Mouse (Mus musculus) heart, embryonic 12.5 days (tissue): ENCODE measurements around the gene Zc2hc1b. TPM values are rescaled to one million over a fixed set of nuclear protein-coding genes. Genes with fewer than 3 reads are reported as not detected.

Source experiments
- ATAC-seq: fragments of 200-750 bp; cut with Nextera tagmentation; 2 replicates; pipeline ENCODE4 v1.8.0; 2017; ENCODE audit warnings: moderate TSS enrichment, moderate library complexity; ENCODE audit not compliant: insufficient number of reproducible peaks, low FRiP score
- H3K27ac ChIP-seq: fragments of 300-500 bp; sonication (generic); 2 replicates; pipeline ENCODE4 v1.5.1; 2016; ENCODE audit warnings: mild to moderate bottlenecking, moderate library complexity; ENCODE audit not compliant: poor library complexity, severe bottlenecking
- H3K27me3 ChIP-seq: fragments of 300-500 bp; sonication (generic); replicated peaks from 2 replicates; pipeline ENCODE4 v1.6.1; 2016; ENCODE audit warnings: mild to moderate bottlenecking, moderate library complexity
- H3K36me3 ChIP-seq: fragments of 300-500 bp; sonication (generic); 2 replicates; pipeline ENCODE4 v1.6.1; 2016; ENCODE audit warnings: mild to moderate bottlenecking, moderate library complexity
- H3K4me1 ChIP-seq: fragments of 300-500 bp; sonication (generic); replicated peaks from 2 replicates; pipeline ENCODE4 v1.6.1; 2016; ENCODE audit warnings: mild to moderate bottlenecking
- H3K4me2 ChIP-seq: fragments of 300-500 bp; sonication (generic); 2 replicates; pipeline ENCODE4 v1.6.1; 2016; ENCODE audit warnings: mild to moderate bottlenecking, moderate library complexity
- H3K4me3 ChIP-seq: fragments of 300-500 bp; sonication (generic); 2 replicates; pipeline ENCODE4 v1.5.1; 2016; ENCODE audit warnings: mild to moderate bottlenecking
- H3K9ac ChIP-seq: fragments of 300-500 bp; sonication (generic); 2 replicates; pipeline ENCODE4 v1.6.1; 2016; ENCODE audit warnings: mild to moderate bottlenecking, moderate library complexity
- H3K9me3 ChIP-seq: fragments of 300-500 bp; sonication (generic); replicated peaks from 2 replicates; pipeline ENCODE4 v1.6.1; 2016; ENCODE audit warnings: mild to moderate bottlenecking, moderate library complexity
- WGBS: fragments of 180-500 bp; shearing (Covaris S2); methylation state at CpG from one replicate; pipeline ENCODE4 v1.1.7; 2016; 5-methylcytosine and 5-hydroxymethylcytosine counted together
- polyA plus RNA-seq: library from polyadenylated mRNA; unstranded; fragments of >200 nt; fragmentation: Nextera tagmentation; extraction: Ambion mirVana; gene quantifications from 2 replicates; pipeline ENCODE4 v1.2.1, GENCODE M21; 2016

The Zc2hc1b gene
- polyA plus RNA-seq, result not detected in 2 replicates

GRCm38 (mm10) chr10:13177973-13178624 lies at the start of gene Zc2hc1b:
Gene Zc2hc1b (minus strand): TSS chr10:13178023.
- H3K4me2 ChIP-seq, result no peak within 1 kb of the TSS
- no peak for ATAC-seq
- WGBS, result 71% methylated on average over 7 of the region's 7 CpGs
- no peaks in the 10 kb centered on the region for H3K27me3 ChIP-seq
- 0 out of 2 replicates have a peak, but pooled peaks cover 4% of the 10 kb centered on the region for H3K4me1 ChIP-seq
- no peak within 1 kb of the TSS for H3K4me3 ChIP-seq
- no peak within 1 kb of the TSS for H3K9ac ChIP-seq
- peaks cover 68% of the 10 kb centered on the region for H3K36me3 ChIP-seq
- no peaks in the 10 kb centered on the region; the same call in 1 of the 2 replicates for H3K9me3 ChIP-seq
- H3K27ac ChIP-seq, result no peak within 1 kb of the TSS

DNA sequence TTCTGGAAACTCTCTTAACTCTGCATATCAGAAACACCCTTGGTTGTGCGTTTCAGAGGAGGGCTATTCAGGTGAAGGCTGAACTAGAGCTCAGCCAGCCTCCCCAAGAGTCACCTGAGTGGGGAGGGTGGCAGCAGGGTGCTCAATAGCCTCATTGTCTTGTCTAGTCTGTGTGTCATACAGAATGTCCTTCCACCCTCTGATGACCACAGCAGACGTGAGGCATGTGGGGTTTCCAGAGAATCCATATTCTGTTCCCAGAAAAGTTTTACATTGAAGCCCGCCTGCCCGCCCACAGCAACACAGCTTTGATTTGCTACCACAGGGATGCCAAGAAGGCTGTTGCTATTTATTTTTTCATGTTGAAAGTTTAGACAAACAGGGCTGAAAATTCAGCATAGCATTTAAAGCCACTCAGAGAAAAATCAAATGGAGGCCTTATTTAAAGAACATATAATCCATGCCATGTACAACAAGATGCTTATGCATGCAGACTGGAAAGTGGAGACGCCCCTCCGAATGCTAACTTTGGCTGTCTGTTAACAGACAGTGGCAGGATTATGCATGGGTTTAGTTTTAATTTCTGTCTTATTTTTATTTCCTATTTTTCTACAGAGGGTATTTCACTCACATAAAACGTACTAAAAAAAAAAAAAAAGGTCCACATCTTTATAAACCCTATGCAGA lies 47.7 kb upstream of the Zc2hc1b start:
- no peak overlapping the region for H3K4me3 ChIP-seq
- no peak overlapping the region for H3K9ac ChIP-seq
- H3K9me3 ChIP-seq, result no peaks in the 10 kb centered on the region
- WGBS, result 81% methylated on average over 7 of the region's 7 CpGs
- H3K36me3 ChIP-seq, result peaks cover 71% of the 10 kb centered on the region
- no peak overlapping the region for H3K4me2 ChIP-seq
- ATAC-seq, result no peak
- H3K27ac ChIP-seq, result no peak overlapping the region
- H3K4me1 ChIP-seq, result peaks cover 14% of the 10 kb centered on the region
- H3K27me3 ChIP-seq, result no peaks in the 10 kb centered on the region

GRCm38 (mm10) chr10:13222135-13222534 lies 44.3 kb upstream of the Zc2hc1b start:
- H3K36me3 ChIP-seq, result peaks cover 64% of the 10 kb centered on the region

GRCm38 (mm10) chr10:13220061-13220460 lies 42.2 kb upstream of the Zc2hc1b start:
- Histone ChIP-seq H3K4me1 (peaks cover 12% of the 10 kb centered on the region), H3K27me3 (no peaks in the 10 kb centered on the region), H3K4me3 (no peak overlapping the region), H3K9ac (no peak overlapping the region), H3K9me3 (no peaks in the 10 kb centered on the region), H3K4me2 (no peak overlapping the region), H3K36me3 (peaks cover 65% of the 10 kb centered on the region), H3K27ac (no peak overlapping the region)
- ATAC-seq, result no peak
- WGBS, result 64% methylated on average over 1 of the region's 1 CpGs

More at GRCm38 (mm10) chr10:13222135-13222534, 44.3 kb upstream of the Zc2hc1b start:
- no peaks in the 10 kb centered on the region for H3K27me3 ChIP-seq
- ATAC-seq, result no peak
- H3K27ac ChIP-seq, result no peak overlapping the region
- H3K4me1 ChIP-seq, result peaks cover 14% of the 10 kb centered on the region
- no peak overlapping the region for H3K4me3 ChIP-seq
- no peaks in the 10 kb centered on the region for H3K9me3 ChIP-seq
- H3K4me2 ChIP-seq, result no peak overlapping the region
- WGBS, result 64% methylated on average over 3 of the region's 3 CpGs
- H3K9ac ChIP-seq, result no peak overlapping the region

DNA sequence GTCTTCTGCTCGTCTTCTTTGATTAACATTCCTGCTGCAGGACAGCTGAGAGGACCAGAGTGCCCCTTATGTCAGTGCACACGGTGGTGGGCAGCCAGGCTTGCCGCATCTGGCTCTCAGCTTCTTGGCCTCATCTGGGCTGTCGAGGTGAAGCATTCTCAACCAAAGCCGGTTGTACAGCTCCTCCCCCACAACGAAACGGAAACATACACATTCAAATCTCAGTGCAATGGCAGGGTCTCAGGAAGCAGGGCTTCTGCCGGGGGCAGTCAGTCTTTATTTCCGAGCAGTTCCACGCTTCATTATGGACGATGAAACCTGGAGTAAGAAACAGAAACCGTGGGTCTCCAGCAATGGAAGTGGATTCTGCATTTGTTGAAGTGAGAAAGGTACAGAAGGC lies 36.1 kb upstream of the Zc2hc1b start:
- Histone ChIP-seq H3K36me3 (peaks cover 28% of the 10 kb centered on the region), H3K4me1 (peaks cover 54% of the 10 kb centered on the region), H3K27me3 (no peaks in the 10 kb centered on the region), H3K9me3 (no peaks in the 10 kb centered on the region), H3K9ac (no peak overlapping the region), H3K27ac (peak overlapping the region; percentile 61), H3K4me2 (peak overlapping the region; percentile 33), H3K4me3 (no peak overlapping the region)
- peak; percentile 23; the same call in 1 of the 2 replicates for ATAC-seq
- WGBS, result 33% methylated on average over 12 of the region's 12 CpGs

DNA sequence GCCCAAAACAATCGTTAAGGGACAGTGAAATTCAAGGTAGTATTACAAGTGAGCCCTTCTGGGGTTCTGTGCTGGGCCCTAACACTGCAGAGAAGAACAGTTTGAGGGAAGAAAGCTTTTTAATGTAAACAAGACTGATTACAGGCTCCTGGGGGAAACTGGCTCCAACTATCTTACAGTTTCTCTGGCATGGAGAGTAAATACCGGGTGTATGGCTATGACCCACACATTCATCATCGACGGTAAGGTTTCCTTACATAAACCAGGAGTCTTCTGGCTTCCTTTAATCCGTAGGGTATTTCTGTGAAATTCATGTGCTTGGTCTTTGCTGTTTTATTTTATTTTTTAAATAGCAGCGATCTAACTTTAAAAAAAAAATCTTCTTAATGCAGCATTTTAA lies 35.0 kb upstream of the Zc2hc1b start:
- Histone ChIP-seq H3K4me1 (peaks cover 54% of the 10 kb centered on the region), H3K9ac (no peak overlapping the region), H3K36me3 (peaks cover 27% of the 10 kb centered on the region), H3K27ac (peak overlapping the region; percentile 57), H3K27me3 (no peaks in the 10 kb centered on the region), H3K4me2 (no peak overlapping the region), H3K4me3 (no peak overlapping the region), H3K9me3 (no peaks in the 10 kb centered on the region)
- WGBS, result 49% methylated on average over 6 of the region's 6 CpGs
- peak; percentile 29; the same call in 1 of the 2 replicates for ATAC-seq

DNA sequence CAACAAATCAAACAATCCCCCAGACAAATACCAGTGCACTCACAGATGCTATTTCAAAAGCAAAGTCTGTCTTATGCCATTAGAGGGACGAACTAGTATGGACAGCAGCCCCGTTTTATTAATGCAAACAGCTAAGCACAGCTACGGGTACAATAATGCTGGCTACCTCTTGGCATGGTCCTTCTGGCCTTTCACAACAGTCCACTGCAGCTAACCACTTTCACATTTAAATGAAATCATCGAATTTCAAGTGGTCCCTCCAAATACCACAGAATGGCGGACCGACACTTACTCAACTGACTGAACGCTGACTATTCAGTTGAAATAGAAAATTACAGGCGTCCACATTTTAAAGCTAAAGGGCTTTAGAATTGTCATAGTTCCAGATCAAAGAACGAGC lies 34.5 kb upstream of the Zc2hc1b start:
- Histone ChIP-seq H3K36me3 (peaks cover 24% of the 10 kb centered on the region), H3K4me1 (peaks cover 54% of the 10 kb centered on the region), H3K9me3 (no peaks in the 10 kb centered on the region), H3K4me3 (no peak overlapping the region), H3K27ac (0 out of 2 replicates have a peak overlapping the region, but pooled peaks have one; percentile 6), H3K9ac (no peak overlapping the region), H3K4me2 (no peak overlapping the region), H3K27me3 (no peaks in the 10 kb centered on the region)
- no peak for ATAC-seq
- 81% methylated on average over 9 of the region's 9 CpGs for WGBS

DNA sequence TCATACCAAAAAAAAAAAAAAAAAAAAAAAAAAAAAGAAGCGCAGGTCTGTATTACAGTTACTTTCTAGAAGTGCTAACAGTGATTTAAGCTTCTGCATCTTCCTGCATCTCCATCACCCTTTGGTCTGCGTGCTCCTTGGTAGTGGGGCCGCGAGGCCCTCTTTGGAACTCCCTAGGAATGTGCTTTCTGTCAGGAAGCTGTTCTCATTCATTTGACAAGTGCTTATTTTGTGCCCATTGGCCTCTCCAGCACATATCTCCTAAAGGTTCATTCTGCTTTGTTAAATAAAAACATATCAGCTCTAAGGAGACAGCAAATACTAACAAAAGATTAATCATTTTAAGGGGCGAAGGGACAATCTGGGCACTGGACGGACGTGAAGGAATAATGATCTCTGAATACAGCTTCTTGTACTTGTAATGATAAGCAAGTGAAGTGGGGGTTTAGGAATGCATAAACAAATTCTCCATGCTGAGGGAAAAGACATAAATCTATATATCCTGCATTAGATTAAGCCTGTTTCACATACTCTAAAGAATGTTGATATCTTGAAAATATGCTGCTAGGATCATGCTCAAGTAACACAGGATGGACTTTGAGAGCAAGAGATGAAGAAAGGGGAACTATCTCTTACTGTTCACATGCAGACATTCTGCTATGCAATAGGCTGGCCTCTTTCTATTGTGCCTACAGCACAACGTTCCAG lies 32.3 kb upstream of the Zc2hc1b start:
- Histone ChIP-seq H3K27me3 (no peaks in the 10 kb centered on the region), H3K27ac (peak overlapping the region; percentile 21; the same call in 1 of the 2 replicates), H3K4me2 (no peak overlapping the region), H3K9ac (no peak overlapping the region), H3K9me3 (no peaks in the 10 kb centered on the region), H3K4me3 (no peak overlapping the region), H3K36me3 (peaks cover 12% of the 10 kb centered on the region; the same call in 1 of the 2 replicates), H3K4me1 (peaks cover 49% of the 10 kb centered on the region)
- no peak for ATAC-seq
- 28% methylated on average over 8 of the region's 8 CpGs for WGBS

DNA sequence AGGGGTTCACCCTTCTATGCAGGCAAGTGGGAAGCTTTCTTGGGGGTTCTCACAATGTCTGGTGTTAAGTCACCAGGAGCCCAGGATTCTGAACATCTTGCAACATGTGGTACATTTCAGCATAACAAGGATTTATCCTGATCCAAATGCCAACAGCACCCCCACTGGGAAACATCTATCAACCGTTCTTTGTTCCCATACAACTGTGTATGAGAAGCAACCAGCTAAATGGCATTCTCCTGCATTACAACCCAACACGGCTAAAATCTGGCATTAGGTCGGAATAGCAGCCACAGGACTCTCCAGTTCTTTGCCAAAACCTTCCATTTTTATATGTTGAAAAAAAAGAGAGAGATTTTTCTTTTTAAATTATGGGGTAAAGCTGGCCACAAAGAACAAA lies 31.7 kb upstream of the Zc2hc1b start:
- Histone ChIP-seq H3K27ac (no peak overlapping the region), H3K4me3 (no peak overlapping the region), H3K4me2 (no peak overlapping the region), H3K36me3 (0 out of 2 replicates have a peak, but pooled peaks cover 12% of the 10 kb centered on the region), H3K4me1 (peaks cover 43% of the 10 kb centered on the region), H3K9me3 (no peaks in the 10 kb centered on the region), H3K27me3 (no peaks in the 10 kb centered on the region), H3K9ac (no peak overlapping the region)
- WGBS, result 71% methylated on average over 3 of the region's 3 CpGs
- no peak for ATAC-seq

GRCm38 (mm10) chr10:13209061-13209460 lies 31.2 kb upstream of the Zc2hc1b start:
- H3K36me3 ChIP-seq, result 0 out of 2 replicates have a peak, but pooled peaks cover 12% of the 10 kb centered on the region
- no peaks in the 10 kb centered on the region for H3K9me3 ChIP-seq
- no peak overlapping the region for H3K27ac ChIP-seq
- peaks cover 39% of the 10 kb centered on the region for H3K4me1 ChIP-seq
- no peak overlapping the region for H3K4me3 ChIP-seq
- ATAC-seq, result no peak
- 85% methylated on average over 4 of the region's 4 CpGs for whole genome bisulfite sequencing
- no peak overlapping the region for H3K9ac ChIP-seq
- no peak overlapping the region for H3K4me2 ChIP-seq
- no peaks in the 10 kb centered on the region for H3K27me3 ChIP-seq

GRCm38 (mm10) chr10:13201741-13202293 lies 24.0 kb upstream of the Zc2hc1b start:
- Histone ChIP-seq H3K4me2 (no peak overlapping the region), H3K27ac (no peak overlapping the region), H3K36me3 (no peaks in the 10 kb centered on the region), H3K4me1 (no peaks in the 10 kb centered on the region), H3K9me3 (no peaks in the 10 kb centered on the region), H3K9ac (no peak overlapping the region), H3K4me3 (no peak overlapping the region), H3K27me3 (no peaks in the 10 kb centered on the region)
- ATAC-seq, result no peak
- WGBS, result 84% methylated on average over 6 of the region's 6 CpGs
